Mouse (Mus musculus) stomach, postnatal 0 days (tissue): ENCODE data around the gene Cd2ap.
"Not testable (repeated sequence)": the region's sequence is repeated elsewhere in the genome, so short reads cannot be mapped to it uniquely, and the experiment has no call there.

ENCODE experiments used
- CTCF ChIP-seq: IDR thresholded peaks from 2 replicates; pipeline ENCODE4 v1.5.1; 2016; ENCODE audit warnings: antibody characterized with exemption, low read depth, mild to moderate bottlenecking, moderate library complexity
- EP300 ChIP-seq: optimal IDR thresholded peaks from 2 replicates; pipeline ENCODE3; 2016; ENCODE audit warnings: antibody characterized with exemption

GRCm38 (mm10) chr17:42906456-42906855 lies 30.0 kb upstream of the Cd2ap start:
- TF ChIP-seq CTCF, EP300: not testable (repeated sequence)
